Mouse (Mus musculus): Measurements from ENCODE around the gene Bin2. TPM values are rescaled to one million over a fixed set of nuclear protein-coding genes. Genes with fewer than 3 reads are reported as not detected.

The Bin2 gene
- polyA plus RNA-seq, 1 experiment from 2014 or later: 5.7 TPM

DNA sequence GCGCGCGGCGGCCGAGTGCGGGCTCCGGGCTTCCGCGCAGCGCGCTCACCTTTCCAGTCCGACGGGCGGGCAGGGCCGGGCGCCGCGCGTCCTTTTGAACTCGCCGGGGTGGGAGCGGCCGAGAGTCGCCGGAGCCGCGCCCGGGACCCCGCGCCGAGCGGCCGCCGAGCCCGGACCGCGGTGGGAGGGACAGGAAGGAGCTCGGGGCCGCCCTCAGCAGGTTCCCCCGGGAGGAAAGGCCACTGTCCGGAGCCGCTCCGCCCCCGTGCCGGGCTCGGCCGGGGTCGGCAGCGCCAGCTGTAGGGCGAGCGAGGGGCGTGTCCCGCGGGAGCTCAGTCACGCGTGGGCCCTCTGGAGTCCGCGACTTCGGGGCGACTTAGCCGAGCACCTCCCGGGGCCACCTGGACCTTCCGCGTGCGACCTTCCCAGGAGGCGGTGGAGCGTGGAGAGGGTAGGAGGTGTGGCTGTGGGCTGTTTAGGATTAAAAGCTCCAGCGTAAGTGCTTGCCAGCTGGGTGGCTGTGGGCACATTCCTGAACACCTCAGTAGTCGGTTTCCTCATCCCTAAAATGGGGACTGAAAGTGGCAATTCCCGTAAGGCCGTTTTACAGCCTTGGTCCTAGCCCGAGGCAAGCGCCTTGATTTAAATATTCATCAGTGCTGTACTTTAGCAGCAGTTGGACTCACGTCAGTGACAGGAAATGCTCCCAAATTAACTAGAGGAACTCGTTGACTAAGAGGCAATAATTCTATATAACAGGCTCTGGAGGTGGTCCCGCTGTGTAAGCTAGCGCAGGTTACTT is 32.5 kb downstream of the Bin2 start, which contains the start of gene Smagp:
Smagp (minus strand) TSS at position 241 of the 802 bp plus-strand sequence.
- Histone ChIP-seq H3K36me3 (ENCODE audit: control insufficient read depth, insufficient read depth, low read length) (no peaks in the 10 kb centered on the region), H3K4me2 (ENCODE audit: low read length) (peak within 1 kb of the TSS; percentile 65), H3K9ac (ENCODE audit: low read length) (peak within 1 kb of the TSS; percentile 34), H3K4me1 (replicated peaks; ENCODE audit: control insufficient read depth, insufficient read depth, low read length) (peaks cover 14% of the 10 kb centered on the region), H3K27ac (ENCODE audit: low read depth) (peak within 1 kb of the TSS; percentile 25; the same call in 1 of the 2 replicates), H3K9me3 (ENCODE audit: control insufficient read depth, low read length) (no peaks in the 10 kb centered on the region), H3K27me3 (replicated peaks; ENCODE audit: control insufficient read depth, insufficient read depth, low read length) (peaks cover 42% of the 10 kb centered on the region), H3K4me3 (ENCODE audit: low read depth, low read length) (peak within 1 kb of the TSS; percentile 42)
- DNase-seq (ENCODE audit: low spot score) (peak; percentile 77), ATAC-seq (replicated peaks; ENCODE audit: low FRiP score, low TSS enrichment, low read depth) (peak; percentile 54; the same call in 1 of the 2 replicates)
- WGBS: under 1% methylated on average over 73 of the region's 77 CpGs

DNA sequence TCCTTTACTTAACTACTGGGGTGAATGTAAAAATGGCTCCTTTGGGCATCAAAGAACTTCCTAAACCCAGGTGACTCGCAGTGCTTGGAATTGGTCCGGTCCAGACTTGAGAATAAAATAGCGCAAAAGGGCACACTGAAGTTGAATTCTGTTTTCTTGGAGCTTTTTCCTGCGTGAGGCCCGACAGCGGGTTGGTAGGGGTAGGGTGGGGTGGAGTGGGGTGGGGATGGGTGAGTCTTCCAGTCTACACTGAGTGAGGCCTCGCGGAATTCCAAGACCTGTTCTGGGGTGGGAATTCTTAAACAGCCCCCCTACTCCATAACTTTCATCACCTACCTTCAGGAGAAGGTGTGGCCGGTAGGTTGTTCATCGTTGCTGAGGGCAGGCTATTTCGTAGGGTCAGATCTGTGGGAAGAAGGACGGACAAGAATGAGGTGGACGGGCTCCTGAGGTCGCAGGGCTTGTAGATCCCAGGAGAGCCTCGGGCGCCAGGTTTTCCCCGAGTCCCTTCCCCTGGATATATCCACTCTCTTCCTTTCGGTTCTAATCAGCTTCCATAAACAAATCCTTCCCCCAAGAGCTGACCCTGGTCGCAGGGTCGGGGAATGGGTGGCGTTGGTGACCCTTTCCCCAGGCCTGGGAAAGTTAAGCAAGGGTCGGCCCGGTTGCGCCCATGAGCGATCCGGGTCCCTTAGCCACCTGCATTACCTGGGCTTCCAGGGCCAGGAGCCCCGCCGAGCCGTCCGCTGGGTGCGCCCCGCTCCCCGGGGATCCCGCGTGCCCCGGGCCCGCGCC is 33.3 kb downstream of the Bin2 start:
- DNase-seq (ENCODE audit: low spot score) (peak; percentile 73), ATAC-seq (replicated peaks; ENCODE audit: low FRiP score, low TSS enrichment, low read depth) (0 out of 2 replicates have a peak, but pooled peaks have one; percentile 14)
- peak overlapping the region; percentile 25; the same call in 1 of the 2 replicates for H3K27ac ChIP-seq (ENCODE audit: low read depth)

DNA sequence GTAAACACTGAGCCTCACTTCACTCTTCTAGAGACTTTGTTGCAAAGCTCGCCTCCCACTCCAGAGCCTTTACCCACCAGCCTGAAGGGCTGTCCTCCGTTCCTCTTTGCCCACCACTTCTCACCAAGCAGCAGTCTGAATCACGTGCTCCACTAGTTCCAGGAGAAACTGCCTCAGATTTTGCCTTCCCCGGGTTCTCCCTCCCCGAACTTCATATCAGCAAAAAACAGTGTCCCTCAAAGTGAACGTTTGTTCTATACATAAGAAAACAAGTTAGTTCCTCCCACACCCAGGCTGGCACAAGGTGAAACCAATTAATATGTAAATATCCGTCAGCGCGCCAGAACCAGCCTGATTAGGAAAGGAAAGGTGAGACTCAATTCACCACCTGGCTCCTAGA is 34.1 kb downstream of the Bin2 start:
- WGBS: 13% methylated on average over 9 of the region's 9 CpGs
- Histone ChIP-seq H3K27me3 (replicated peaks; ENCODE audit: control insufficient read depth, insufficient read depth, low read length) (peaks cover 42% of the 10 kb centered on the region), H3K27ac (ENCODE audit: low read depth) (no peak overlapping the region), H3K9ac (ENCODE audit: low read length) (no peak overlapping the region), H3K4me1 (replicated peaks; ENCODE audit: control insufficient read depth, insufficient read depth, low read length) (peaks cover 14% of the 10 kb centered on the region), H3K36me3 (ENCODE audit: control insufficient read depth, insufficient read depth, low read length) (no peaks in the 10 kb centered on the region), H3K4me2 (ENCODE audit: low read length) (peak overlapping the region; percentile 65), H3K4me3 (ENCODE audit: low read depth, low read length) (peak overlapping the region; percentile 6; the same call in 1 of the 2 replicates), H3K9me3 (ENCODE audit: control insufficient read depth, low read length) (no peaks in the 10 kb centered on the region)
- DNase-seq (ENCODE audit: low spot score) (no peak), ATAC-seq (replicated peaks; ENCODE audit: low FRiP score, low TSS enrichment, low read depth) (no peak)

More for the DNA sequence above, 33.3 kb downstream of the Bin2 start:
- Histone ChIP-seq H3K27me3 (replicated peaks; ENCODE audit: control insufficient read depth, insufficient read depth, low read length) (peaks cover 42% of the 10 kb centered on the region), H3K9me3 (ENCODE audit: control insufficient read depth, low read length) (no peaks in the 10 kb centered on the region), H3K4me1 (replicated peaks; ENCODE audit: control insufficient read depth, insufficient read depth, low read length) (peaks cover 14% of the 10 kb centered on the region), H3K4me2 (ENCODE audit: low read length) (peak overlapping the region; percentile 65), H3K9ac (ENCODE audit: low read length) (peak overlapping the region; percentile 34), H3K36me3 (ENCODE audit: control insufficient read depth, insufficient read depth, low read length) (no peaks in the 10 kb centered on the region), H3K4me3 (ENCODE audit: low read depth, low read length) (peak overlapping the region; percentile 42)
- 5% methylated on average over 38 of the region's 38 CpGs for WGBS

DNA sequence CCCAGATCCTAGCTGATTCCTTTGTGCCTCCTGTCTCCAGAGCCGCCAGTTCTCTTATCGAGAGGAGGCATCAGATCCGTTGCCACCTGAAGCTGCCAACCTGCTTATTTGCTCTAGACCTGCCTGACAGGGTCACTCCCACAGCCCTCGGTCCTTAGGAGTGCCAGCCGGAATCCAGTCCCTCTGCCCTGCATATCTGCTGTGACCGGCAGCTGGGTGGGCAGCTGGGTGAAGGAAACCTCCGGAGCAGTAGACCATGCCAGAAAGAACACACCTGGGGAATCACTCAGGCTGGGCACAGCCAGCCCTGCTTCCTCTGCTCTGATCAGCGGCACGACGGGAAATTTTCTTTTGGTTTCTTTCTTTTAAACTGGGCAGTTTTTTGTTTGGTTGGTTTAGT is 36.0 kb downstream of the Bin2 start:
- Histone ChIP-seq H3K9ac (ENCODE audit: low read length) (no peak overlapping the region), H3K4me3 (ENCODE audit: low read depth, low read length) (no peak overlapping the region), H3K27ac (ENCODE audit: low read depth) (no peak overlapping the region), H3K4me1 (replicated peaks; ENCODE audit: control insufficient read depth, insufficient read depth, low read length) (peaks cover 16% of the 10 kb centered on the region), H3K9me3 (ENCODE audit: control insufficient read depth, low read length) (no peaks in the 10 kb centered on the region), H3K27me3 (replicated peaks; ENCODE audit: control insufficient read depth, insufficient read depth, low read length) (peaks cover 42% of the 10 kb centered on the region), H3K4me2 (ENCODE audit: low read length) (no peak overlapping the region), H3K36me3 (ENCODE audit: control insufficient read depth, insufficient read depth, low read length) (no peaks in the 10 kb centered on the region)
- ATAC-seq (replicated peaks; ENCODE audit: low FRiP score, low TSS enrichment, low read depth): no peak
- no peak for DNase-seq (ENCODE audit: low spot score)
- 84% methylated on average over 10 of the region's 10 CpGs for WGBS

DNA sequence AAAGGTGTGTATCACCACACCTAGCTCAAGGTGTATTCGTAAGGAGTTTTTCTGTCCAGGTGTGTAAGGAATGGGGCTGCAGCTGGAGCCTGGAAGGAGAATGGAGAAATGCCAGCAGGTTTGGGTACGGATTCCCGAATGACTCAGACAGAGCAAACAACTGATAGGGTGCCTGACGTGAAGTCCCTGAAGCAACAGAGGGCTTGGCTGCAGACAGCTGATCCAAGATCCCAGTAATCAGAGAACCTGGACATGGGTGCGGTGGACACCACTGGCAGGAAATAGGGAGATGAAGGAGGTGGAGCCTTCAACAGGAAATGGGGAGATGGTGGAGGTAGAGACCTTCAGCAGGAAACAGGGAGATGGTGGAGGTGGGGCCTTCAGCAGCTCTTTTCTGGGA is 37.0 kb downstream of the Bin2 start:
- no peaks in the 10 kb centered on the region for H3K36me3 ChIP-seq (ENCODE audit: control insufficient read depth, insufficient read depth, low read length)
- no peak for DNase-seq (ENCODE audit: low spot score)
- H3K4me2 ChIP-seq (ENCODE audit: low read length): no peak overlapping the region
- 66% methylated on average over 5 of the region's 5 CpGs for WGBS
- H3K4me1 ChIP-seq (replicated peaks; ENCODE audit: control insufficient read depth, insufficient read depth, low read length): peaks cover 21% of the 10 kb centered on the region
- no peak overlapping the region for H3K4me3 ChIP-seq (ENCODE audit: low read depth, low read length)
- H3K9ac ChIP-seq (ENCODE audit: low read length): no peak overlapping the region
- no peak overlapping the region for H3K27ac ChIP-seq (ENCODE audit: low read depth)
- no peaks in the 10 kb centered on the region for H3K9me3 ChIP-seq (ENCODE audit: control insufficient read depth, low read length)
- peaks cover 32% of the 10 kb centered on the region for H3K27me3 ChIP-seq (replicated peaks; ENCODE audit: control insufficient read depth, insufficient read depth, low read length)
- ATAC-seq (replicated peaks; ENCODE audit: low FRiP score, low TSS enrichment, low read depth): no peak

DNA sequence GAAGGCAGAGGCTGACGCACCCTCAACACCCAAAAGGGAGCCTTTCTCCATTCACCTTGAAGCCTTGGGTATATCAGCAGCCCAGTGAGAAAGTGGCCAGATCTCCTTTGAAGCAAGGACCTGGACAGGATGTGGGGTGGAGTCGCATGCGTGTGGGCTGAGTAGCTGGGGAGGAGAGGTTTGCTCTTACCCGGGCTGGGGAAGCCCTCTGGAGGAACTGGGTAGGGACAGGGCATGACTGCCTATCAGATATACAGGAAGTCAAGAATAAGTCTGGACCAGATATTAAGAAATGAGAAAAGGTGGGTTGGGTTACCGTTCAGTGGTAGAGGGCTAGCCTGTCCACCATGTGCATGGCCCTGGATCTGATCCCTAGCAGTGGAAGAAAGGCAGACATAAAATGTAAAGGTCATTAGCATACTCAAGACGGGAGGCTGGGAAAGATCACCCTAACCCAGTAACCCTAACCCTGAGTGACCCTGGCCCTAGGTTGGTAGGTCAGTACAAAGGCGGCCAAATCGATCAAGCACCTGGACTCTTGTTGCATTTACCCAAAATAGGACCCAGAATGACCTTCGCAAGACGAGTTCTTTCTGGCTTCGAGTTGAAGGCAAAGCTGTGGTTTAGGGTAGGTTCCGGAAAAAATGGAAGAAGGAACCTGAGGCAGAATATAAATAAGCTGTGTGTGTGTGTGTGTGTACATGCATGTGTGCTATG is 37.7 kb downstream of the Bin2 start:
- Histone ChIP-seq H3K4me3 (ENCODE audit: low read depth, low read length) (no peak overlapping the region), H3K9ac (ENCODE audit: low read length) (no peak overlapping the region), H3K27me3 (replicated peaks; ENCODE audit: control insufficient read depth, insufficient read depth, low read length) (peaks cover 25% of the 10 kb centered on the region), H3K36me3 (ENCODE audit: control insufficient read depth, insufficient read depth, low read length) (no peaks in the 10 kb centered on the region), H3K27ac (ENCODE audit: low read depth) (no peak overlapping the region), H3K4me2 (ENCODE audit: low read length) (no peak overlapping the region), H3K4me1 (replicated peaks; ENCODE audit: control insufficient read depth, insufficient read depth, low read length) (peaks cover 16% of the 10 kb centered on the region), H3K9me3 (ENCODE audit: control insufficient read depth, low read length) (no peaks in the 10 kb centered on the region)
- ATAC-seq (replicated peaks; ENCODE audit: low FRiP score, low TSS enrichment, low read depth) (no peak), DNase-seq (ENCODE audit: low spot score) (no peak)
- 80% methylated on average over 12 of the region's 12 CpGs for WGBS

DNA sequence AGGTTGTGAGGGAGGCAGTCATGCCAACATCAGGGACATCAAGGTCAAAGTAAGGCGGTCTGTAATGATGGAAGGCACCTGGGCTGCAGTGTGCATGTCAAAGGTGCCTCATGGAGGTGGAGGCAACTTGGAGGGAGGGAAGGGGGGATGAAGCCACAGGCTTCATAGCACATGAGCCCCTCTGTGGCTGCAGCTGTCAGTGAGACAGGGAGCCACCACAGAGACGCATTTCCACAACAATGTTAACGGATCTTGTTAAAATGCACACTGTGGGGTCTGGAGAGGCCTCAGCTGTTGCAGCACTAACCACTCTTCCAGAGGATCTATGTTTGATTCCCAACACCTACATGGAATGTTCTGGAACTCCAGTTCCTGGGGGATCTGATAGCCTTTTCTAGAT is 39.2 kb downstream of the Bin2 start:
- H3K4me3 ChIP-seq (ENCODE audit: low read depth, low read length): no peak overlapping the region
- no peak overlapping the region for H3K27ac ChIP-seq (ENCODE audit: low read depth)
- no peak for DNase-seq (ENCODE audit: low spot score)
- no peaks in the 10 kb centered on the region for H3K9me3 ChIP-seq (ENCODE audit: control insufficient read depth, low read length)
- H3K27me3 ChIP-seq (replicated peaks; ENCODE audit: control insufficient read depth, insufficient read depth, low read length): peaks cover 10% of the 10 kb centered on the region
- peaks cover 12% of the 10 kb centered on the region for H3K4me1 ChIP-seq (replicated peaks; ENCODE audit: control insufficient read depth, insufficient read depth, low read length)
- 80% methylated on average over 3 of the region's 3 CpGs for WGBS
- no peaks in the 10 kb centered on the region for H3K36me3 ChIP-seq (ENCODE audit: control insufficient read depth, insufficient read depth, low read length)
- H3K9ac ChIP-seq (ENCODE audit: low read length): no peak overlapping the region
- no peak overlapping the region for H3K4me2 ChIP-seq (ENCODE audit: low read length)
- no peak for ATAC-seq (replicated peaks; ENCODE audit: low FRiP score, low TSS enrichment, low read depth)

DNA sequence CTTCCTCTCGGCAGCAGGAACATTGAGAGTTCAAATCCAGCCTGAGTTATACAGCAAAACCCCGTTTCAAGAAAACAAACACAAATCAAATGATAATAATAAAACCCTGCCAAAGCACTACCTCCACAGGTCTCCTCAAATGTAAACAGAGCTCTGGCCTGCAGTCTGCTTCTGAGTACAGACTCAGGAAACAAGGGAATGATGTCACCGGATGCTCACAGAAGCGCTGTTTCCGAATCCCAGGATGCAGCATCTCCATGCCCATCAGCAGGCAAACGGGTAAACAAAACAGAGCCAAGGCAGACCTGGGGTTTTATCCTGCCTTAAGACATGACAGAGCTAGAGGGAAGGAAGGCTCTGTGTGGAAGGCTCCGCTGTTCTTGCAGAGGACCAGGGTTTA is 40.6 kb downstream of the Bin2 start:
- peaks cover 12% of the 10 kb centered on the region for H3K4me1 ChIP-seq (replicated peaks; ENCODE audit: control insufficient read depth, insufficient read depth, low read length)
- no peak overlapping the region for H3K27ac ChIP-seq (ENCODE audit: low read depth)
- no peaks in the 10 kb centered on the region for H3K27me3 ChIP-seq (replicated peaks; ENCODE audit: control insufficient read depth, insufficient read depth, low read length)
- H3K4me3 ChIP-seq (ENCODE audit: low read depth, low read length): no peak overlapping the region
- H3K9me3 ChIP-seq (ENCODE audit: control insufficient read depth, low read length): no peaks in the 10 kb centered on the region
- 29% methylated on average over 7 of the region's 7 CpGs for WGBS
- ATAC-seq (replicated peaks; ENCODE audit: low FRiP score, low TSS enrichment, low read depth): no peak
- H3K36me3 ChIP-seq (ENCODE audit: control insufficient read depth, insufficient read depth, low read length): no peaks in the 10 kb centered on the region
- no peak for DNase-seq (ENCODE audit: low spot score)
- no peak overlapping the region for H3K4me2 ChIP-seq (ENCODE audit: low read length)
- H3K9ac ChIP-seq (ENCODE audit: low read length): no peak overlapping the region

Data from intestine, embryonic 14.5 days (tissue).